Mouse (Mus musculus) midbrain, embryonic 11.5 days (tissue): Measurements from ENCODE around the gene Adam30. TPM values are rescaled to one million over a fixed set of nuclear protein-coding genes. Genes with fewer than 3 reads are reported as not detected.
"Not testable (repeated sequence)": the region's sequence is repeated elsewhere in the genome, so short reads cannot be mapped to it uniquely, and the experiment has no call there.

Experiments used
- ATAC-seq: fragments of 200-750 bp; cut with Nextera tagmentation; 2 replicates; pipeline ENCODE4 v1.8.0; 2017; ENCODE audit warnings: moderate TSS enrichment, moderate library complexity; ENCODE audit not compliant: low FRiP score
- DNase-seq: peaks from one replicate; pipeline ENCODE4 v3.0.0; 2015; ENCODE audit warnings: low spot score; ENCODE audit errors: missing footprints
- H3K27ac ChIP-seq: fragments of 300-500 bp; sonication (generic); 2 replicates; pipeline ENCODE4 v1.5.1; 2014; ENCODE audit warnings: low read depth, low read length
- H3K27me3 ChIP-seq: fragments of 300-500 bp; sonication (generic); 2 replicates; pipeline ENCODE4 v1.6.1; 2014; ENCODE audit warnings: mild to moderate bottlenecking, low read length, moderate library complexity, mixed read lengths; ENCODE audit not compliant: control insufficient read depth, insufficient read depth
- H3K36me3 ChIP-seq: fragments of 300-500 bp; sonication (generic); 2 replicates; pipeline ENCODE4 v1.6.1; 2014; ENCODE audit warnings: mild to moderate bottlenecking, low read length, moderate library complexity, mixed read lengths; ENCODE audit not compliant: control insufficient read depth, insufficient read depth
- H3K4me1 ChIP-seq: fragments of 300-500 bp; sonication (generic); 2 replicates; pipeline ENCODE4 v1.6.1; 2014; ENCODE audit warnings: low read length; ENCODE audit not compliant: control insufficient read depth, insufficient read depth
- H3K4me2 ChIP-seq: fragments of 300-500 bp; sonication (generic); 2 replicates; pipeline ENCODE4 v1.6.1; 2014; ENCODE audit warnings: mild to moderate bottlenecking, moderate library complexity
- H3K4me3 ChIP-seq: fragments of 300-500 bp; sonication (generic); 2 replicates; pipeline ENCODE4 v1.5.1; 2014; ENCODE audit warnings: low read depth, low read length
- H3K9ac ChIP-seq: fragments of 300-500 bp; sonication (generic); 2 replicates; pipeline ENCODE4 v1.6.1; 2014; ENCODE audit warnings: low read length
- H3K9me3 ChIP-seq: fragments of 300-500 bp; sonication (generic); 2 replicates; pipeline ENCODE4 v1.6.1; 2016; ENCODE audit warnings: low read length; ENCODE audit not compliant: control insufficient read depth
- WGBS: fragments of 180-500 bp; shearing (Covaris S2); extraction: QIAGEN DNeasy Blood & Tissue Kit; methylation state at CpG from one replicate; pipeline ENCODE4 v1.1.7; 2014; 5-methylcytosine and 5-hydroxymethylcytosine counted together
- polyA plus RNA-seq: library from polyadenylated mRNA; unstranded; fragments of >200 nt; fragmentation: Nextera tagmentation; extraction: Ambion mirVana; gene quantifications from 2 replicates; pipeline ENCODE4 v1.2.1, GENCODE M21; 2014

Gene Adam30
- not detected in 2 replicates for polyA plus RNA-seq

GRCm38 (mm10) chr3:98160330-98160729 is at the start of gene Adam30:
Gene Adam30, plus strand, starts transcription at chr3:98160630.
- no peak for DNase-seq
- Histone ChIP-seq H3K27me3 (no peaks in the 10 kb centered on the region), H3K4me3 (no peak within 1 kb of the TSS), H3K27ac (no peak within 1 kb of the TSS), H3K9me3 (no peaks in the 10 kb centered on the region), H3K9ac (no peak within 1 kb of the TSS), H3K36me3 (no peaks in the 10 kb centered on the region), H3K4me1 (no peaks in the 10 kb centered on the region), H3K4me2 (no peak within 1 kb of the TSS)
- ATAC-seq, result no peak
- 86% methylated on average over 17 of the region's 17 CpGs for WGBS

DNA sequence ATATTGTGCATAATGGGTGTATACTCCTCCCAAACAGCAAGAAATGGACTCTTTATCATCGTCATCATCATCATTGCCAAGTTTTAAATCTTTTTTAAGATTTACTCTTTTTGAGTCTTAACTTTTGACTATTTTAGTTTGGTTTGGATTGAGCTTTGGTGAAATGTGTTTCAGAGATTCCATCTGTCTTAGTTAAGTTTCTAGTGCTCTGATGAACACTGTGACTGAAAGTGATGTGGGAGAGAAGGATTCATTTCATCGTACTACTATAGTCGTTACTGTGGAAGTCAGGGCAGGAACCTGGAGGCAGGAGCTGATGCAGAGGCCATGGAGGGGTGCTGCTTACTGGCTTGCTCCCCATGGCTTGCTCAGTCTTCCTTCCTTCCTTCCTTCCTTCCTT is 42.2 kb upstream of the Adam30 start:
- Histone ChIP-seq H3K4me1 (peaks cover 2% of the 10 kb centered on the region; the same call in 1 of the 2 replicates), H3K36me3 (peaks cover 9% of the 10 kb centered on the region), H3K27me3 (no peaks in the 10 kb centered on the region), H3K4me3 (no peak overlapping the region), H3K9me3 (no peaks in the 10 kb centered on the region), H3K27ac (no peak overlapping the region), H3K4me2 (no peak overlapping the region), H3K9ac (no peak overlapping the region)
- ATAC-seq, result no peak
- DNase-seq, result no peak
- WGBS, result 92% methylated on average over 3 of the region's 3 CpGs

- H3K27ac ChIP-seq, result no peak overlapping the region
- DNase-seq, result no peak
- H3K4me1 ChIP-seq, result peaks cover 2% of the 10 kb centered on the region; the same call in 1 of the 2 replicates
- no peak overlapping the region for H3K4me2 ChIP-seq
- ATAC-seq, result no peak
- H3K9me3 ChIP-seq, result no peaks in the 10 kb centered on the region
- no peak overlapping the region for H3K4me3 ChIP-seq
- H3K9ac ChIP-seq, result no peak overlapping the region
- 95% methylated on average over 6 of the region's 6 CpGs for WGBS
- no peaks in the 10 kb centered on the region for H3K27me3 ChIP-seq
- peaks cover 11% of the 10 kb centered on the region for H3K36me3 ChIP-seq
Measured at GRCm38 (mm10) chr3:98119338-98119737, 41.1 kb upstream of the Adam30 start.

GRCm38 (mm10) chr3:98120884-98121283 is 39.5 kb upstream of the Adam30 start:
- no peak overlapping the region for H3K4me3 ChIP-seq
- ATAC-seq (no peak), DNase-seq (peak; percentile 86)
- peaks cover 11% of the 10 kb centered on the region for H3K36me3 ChIP-seq
- no peak overlapping the region for H3K4me2 ChIP-seq
- H3K27ac ChIP-seq, result no peak overlapping the region
- H3K4me1 ChIP-seq, result peaks cover 2% of the 10 kb centered on the region; the same call in 1 of the 2 replicates
- no peak overlapping the region for H3K9ac ChIP-seq
- no peaks in the 10 kb centered on the region for H3K9me3 ChIP-seq
- H3K27me3 ChIP-seq, result no peaks in the 10 kb centered on the region
- WGBS, result 23% methylated on average over 6 of the region's 6 CpGs

DNA sequence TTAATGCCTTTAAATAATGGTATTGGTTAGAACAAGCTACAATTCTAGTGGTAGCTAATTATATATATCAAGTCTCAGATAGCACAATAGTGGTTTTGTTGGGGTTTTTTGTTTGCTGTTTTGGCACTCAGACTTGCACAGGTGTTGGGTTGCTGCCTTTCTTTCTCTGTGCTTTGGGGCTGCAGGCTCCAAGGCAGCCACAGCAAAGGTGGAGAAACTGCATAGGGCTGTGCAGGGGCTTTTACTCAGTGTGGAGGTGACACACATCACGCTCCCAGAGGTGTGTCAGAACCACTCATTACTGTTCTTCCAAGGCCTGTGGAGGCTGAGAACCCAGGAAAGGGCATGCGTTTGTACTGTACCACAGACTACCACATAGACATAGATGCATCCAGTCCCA is 32.7 kb upstream of the Adam30 start:
- WGBS, result 97% methylated on average over 2 of the region's 2 CpGs
- no peak overlapping the region for H3K27ac ChIP-seq

DNA sequence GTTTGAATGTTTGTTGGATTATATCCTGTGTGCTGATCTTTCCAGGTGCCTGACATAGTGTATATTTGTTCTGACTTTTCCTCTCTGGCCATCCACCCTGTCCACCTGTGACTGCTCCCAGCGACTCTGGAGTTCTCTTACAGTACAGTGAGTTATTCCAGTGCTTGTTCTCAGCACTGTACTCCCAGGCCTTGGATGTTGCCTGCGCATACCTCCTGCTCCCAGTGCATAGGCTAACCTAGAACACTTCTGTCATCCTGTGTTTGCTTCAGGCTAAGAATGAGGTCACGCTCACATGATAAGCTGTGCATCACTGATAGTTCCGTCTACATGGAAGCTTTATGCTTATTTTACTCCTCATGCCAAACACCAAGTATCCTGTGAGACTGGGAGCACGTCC is 31.7 kb upstream of the Adam30 start:
- no peaks in the 10 kb centered on the region for H3K9me3 ChIP-seq
- no peak overlapping the region for H3K27ac ChIP-seq
- WGBS, result 89% methylated on average over 5 of the region's 5 CpGs
- no peak overlapping the region for H3K9ac ChIP-seq
- H3K4me1 ChIP-seq, result no peaks in the 10 kb centered on the region
- no peak for ATAC-seq
- H3K4me3 ChIP-seq, result no peak overlapping the region
- no peak overlapping the region for H3K4me2 ChIP-seq
- H3K27me3 ChIP-seq, result no peaks in the 10 kb centered on the region
- H3K36me3 ChIP-seq, result peaks cover 5% of the 10 kb centered on the region; the same call in 1 of the 2 replicates
- DNase-seq, result no peak

More for the DNA sequence above, 32.7 kb upstream of the Adam30 start:
- H3K4me3 ChIP-seq, result no peak overlapping the region
- H3K36me3 ChIP-seq, result peaks cover 8% of the 10 kb centered on the region; the same call in 1 of the 2 replicates
- H3K4me2 ChIP-seq, result no peak overlapping the region
- no peaks in the 10 kb centered on the region for H3K27me3 ChIP-seq
- H3K9ac ChIP-seq, result no peak overlapping the region
- H3K4me1 ChIP-seq, result no peaks in the 10 kb centered on the region
- no peaks in the 10 kb centered on the region for H3K9me3 ChIP-seq
- DNase-seq, result no peak
- ATAC-seq, result no peak

- not testable (repeated sequence) for H3K4me2 ChIP-seq, H3K4me1 ChIP-seq, DNase-seq, H3K27me3 ChIP-seq, H3K4me3 ChIP-seq, ATAC-seq, H3K9me3 ChIP-seq, H3K27ac ChIP-seq, H3K9ac ChIP-seq, H3K36me3 ChIP-seq
- 95% methylated on average over 4 of the region's 4 CpGs for WGBS
Measured at GRCm38 (mm10) chr3:98132140-98132539, 28.3 kb upstream of the Adam30 start.

GRCm38 (mm10) chr3:98132636-98133035 is 27.8 kb upstream of the Adam30 start:
- no peak overlapping the region for H3K9ac ChIP-seq
- no peaks in the 10 kb centered on the region for H3K9me3 ChIP-seq
- ATAC-seq (no peak), DNase-seq (peak; percentile 68)
- no peak overlapping the region for H3K4me2 ChIP-seq
- peaks cover 10% of the 10 kb centered on the region for H3K36me3 ChIP-seq
- H3K27me3 ChIP-seq, result no peaks in the 10 kb centered on the region
- H3K4me1 ChIP-seq, result no peaks in the 10 kb centered on the region
- H3K27ac ChIP-seq, result no peak overlapping the region
- H3K4me3 ChIP-seq, result no peak overlapping the region
- 95% methylated on average over 8 of the region's 8 CpGs for WGBS

DNA sequence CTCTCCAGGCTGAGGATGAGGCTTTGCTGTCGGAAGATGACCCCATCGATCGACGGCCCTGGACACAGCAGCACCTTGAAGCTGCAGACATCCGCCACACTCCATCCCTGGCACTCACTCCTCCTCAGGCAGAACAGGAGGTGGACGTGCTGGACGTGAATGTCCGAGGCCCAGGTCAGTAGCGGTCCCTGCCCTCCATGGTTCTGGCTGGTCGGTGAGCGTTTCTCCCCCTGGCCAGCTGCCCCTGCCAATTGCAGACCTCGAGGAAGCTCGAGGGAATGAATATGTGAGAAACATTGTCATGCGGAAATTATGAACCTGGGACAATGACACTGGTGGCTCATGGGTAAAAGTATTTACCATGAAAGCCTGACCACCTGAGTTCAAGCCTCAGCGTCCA is 19.0 kb upstream of the Adam30 start:
- ATAC-seq, result no peak
- H3K27ac ChIP-seq, result no peak overlapping the region
- H3K4me2 ChIP-seq, result no peak overlapping the region
- 93% methylated on average over 15 of the region's 15 CpGs for WGBS
- no peak overlapping the region for H3K4me3 ChIP-seq
- peaks cover 29% of the 10 kb centered on the region for H3K36me3 ChIP-seq
- no peaks in the 10 kb centered on the region for H3K27me3 ChIP-seq
- peak; percentile 73 for DNase-seq
- no peak overlapping the region for H3K9ac ChIP-seq
- no peaks in the 10 kb centered on the region for H3K4me1 ChIP-seq
- H3K9me3 ChIP-seq, result no peaks in the 10 kb centered on the region
